Mouse (Mus musculus): ENCODE data around the gene Asic3.

GRCm38 (mm10) chr5:24364061-24364460, 49.1 kb upstream of the Asic3 start:
- no peak for TF ChIP-seq GATA1 (IDR thresholded peaks at IDR 0.05; ENCODE audit: borderline replicate concordance, low read length)
- no peak for TF ChIP-seq FLI1 (IDR thresholded peaks at IDR 0.05; ENCODE audit: low read length)

All from megakaryocyte, embryonic 14.5 days (primary cell).